Mouse (Mus musculus): ENCODE data around the gene Castor2.

The Castor2 gene

GRCm38 (mm10) chr5:134166642-134167041, 67.1 kb downstream of the Castor2 start:
- no peak for DNase-seq

GRCm38 (mm10) chr5:134168033-134168432, 68.5 kb downstream of the Castor2 start:
- DNase-seq: no peak

GRCm38 (mm10) chr5:134169231-134169630, 69.7 kb downstream of the Castor2 start:
- DNase-seq: no peak

GRCm38 (mm10) chr5:134170167-134170566, 70.7 kb downstream of the Castor2 start:
- DNase-seq: no peak

- DNase-seq: peak in 1 of 2 experiments; percentile 34
Observed at GRCm38 (mm10) chr5:134173206-134173605, 73.7 kb downstream of the Castor2 start.

- peak in 1 of 2 experiments; percentile 20 for DNase-seq
Observed at GRCm38 (mm10) chr5:134175696-134176095, 76.2 kb downstream of the Castor2 start.

GRCm38 (mm10) chr5:134176169-134176881, 76.8 kb downstream of the Castor2 start, which contains the start of gene Rcc1l:
TSS of gene Rcc1l (minus strand) at chr5:134176774.
- DNase-seq: peak; percentile 86 to 90

GRCm38 (mm10) chr5:134178536-134178935, 79.0 kb downstream of the Castor2 start:
- DNase-seq: no peak

- DNase-seq: peak; percentile 77 to 87
Observed at GRCm38 (mm10) chr5:134179871-134180270, 80.4 kb downstream of the Castor2 start.

GRCm38 (mm10) chr5:134182172-134182571, 82.7 kb downstream of the Castor2 start:
- no peak for DNase-seq

- DNase-seq: no peak
Observed at GRCm38 (mm10) chr5:134182735-134183134, 83.2 kb downstream of the Castor2 start.

- DNase-seq: no peak
Observed at GRCm38 (mm10) chr5:134183162-134183561, 83.7 kb downstream of the Castor2 start.

- DNase-seq: peak; percentile 99 to 100
Observed at GRCm38 (mm10) chr5:134183880-134184808, 84.6 kb downstream of the Castor2 start, which contains the start of gene Gtf2ird2. TSS of gene Gtf2ird2 (plus strand) at chr5:134184019.

GRCm38 (mm10) chr5:134186059-134186458, 86.5 kb downstream of the Castor2 start:
- no peak for DNase-seq

- peak; percentile 57 to 71 for DNase-seq
Observed at GRCm38 (mm10) chr5:134186961-134187731, 87.6 kb downstream of the Castor2 start.

- no peak for DNase-seq
Observed at GRCm38 (mm10) chr5:134188571-134188970, 89.1 kb downstream of the Castor2 start.

GRCm38 (mm10) chr5:134193664-134194063, 94.2 kb downstream of the Castor2 start:
- DNase-seq: no peak

Data from cerebellum, postnatal 25 days (tissue).